Mouse (Mus musculus): ENCODE measurements around the gene Stat2.

GRCm38 (mm10) chr10:128225538-128225937 is 44.8 kb upstream of the Stat2 start, which contains the start of gene Mip:
- TF ChIP-seq POLR2A (IDR thresholded peaks at IDR 0.05; ENCODE audit: borderline replicate concordance, extremely low read depth, low read depth, low read length) (no peak), CTCF (IDR thresholded peaks at IDR 0.05; ENCODE audit: insufficient read depth, low read length) (no peak)
